Mouse (Mus musculus): Measurements from ENCODE around the gene Rpl23.

Rpl23 gene

DNA sequence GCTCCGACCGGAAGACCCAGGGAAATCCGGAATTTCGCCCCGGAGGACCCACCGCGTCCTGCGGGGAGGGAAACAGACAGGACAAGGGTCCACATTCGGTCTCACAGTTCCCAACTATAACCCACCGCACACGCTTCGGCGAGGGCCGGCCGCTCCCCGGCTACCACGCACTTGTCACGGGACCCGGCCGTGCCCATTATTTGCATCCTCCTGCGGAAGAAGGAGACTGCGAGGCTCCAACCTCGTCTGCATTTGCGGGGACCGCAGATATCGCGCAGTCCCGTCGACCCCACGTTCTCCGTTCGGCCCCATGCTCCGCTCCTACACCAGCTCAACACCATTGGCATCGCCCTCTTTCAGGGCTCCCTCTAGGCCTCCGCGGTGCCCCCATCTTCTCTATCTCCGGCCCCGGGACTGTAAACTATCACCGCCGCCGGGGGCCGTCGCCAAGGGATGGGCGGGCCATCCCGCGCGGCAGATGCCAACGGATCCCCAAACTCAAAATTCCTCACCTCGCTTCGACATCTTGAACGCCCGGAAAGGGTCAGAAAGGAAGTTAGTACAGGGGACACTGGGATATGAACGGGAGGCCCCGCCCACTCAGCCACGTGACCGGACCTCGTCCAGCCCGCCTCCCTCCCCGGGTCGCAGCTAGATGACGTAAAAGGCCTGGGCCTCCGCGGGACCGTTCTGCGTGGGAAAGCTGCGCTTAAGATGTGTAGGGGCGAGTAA is at the start of gene Rpl23:
Gene Rpl23, minus strand, starts transcription at position 606 of the 732 bp plus-strand sequence.
- in situ Hi-C loops (cut with MboI) = no loop called here

DNA sequence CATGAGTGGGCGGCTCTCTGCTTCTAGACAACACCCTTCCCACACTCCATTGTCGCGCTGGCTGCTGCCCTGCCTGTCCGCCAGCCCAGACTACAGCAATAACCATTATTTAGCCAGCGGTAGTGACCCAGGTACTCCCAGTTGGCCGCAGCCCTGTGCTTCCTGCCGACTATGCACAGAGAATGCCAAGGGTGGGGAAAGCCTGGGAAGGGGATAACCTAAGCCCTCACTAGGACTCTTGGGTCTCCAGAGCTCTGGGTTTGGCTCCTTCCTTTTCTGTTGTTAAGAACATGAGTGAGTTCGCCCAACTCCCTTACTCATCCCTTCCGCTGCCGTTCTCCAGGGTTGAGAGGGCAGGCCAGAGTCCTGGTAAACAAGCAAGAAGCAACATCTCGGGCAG is 49.8 kb upstream of the Rpl23 start:
- in situ Hi-C loops (cut with MboI) = no loop called here

DNA sequence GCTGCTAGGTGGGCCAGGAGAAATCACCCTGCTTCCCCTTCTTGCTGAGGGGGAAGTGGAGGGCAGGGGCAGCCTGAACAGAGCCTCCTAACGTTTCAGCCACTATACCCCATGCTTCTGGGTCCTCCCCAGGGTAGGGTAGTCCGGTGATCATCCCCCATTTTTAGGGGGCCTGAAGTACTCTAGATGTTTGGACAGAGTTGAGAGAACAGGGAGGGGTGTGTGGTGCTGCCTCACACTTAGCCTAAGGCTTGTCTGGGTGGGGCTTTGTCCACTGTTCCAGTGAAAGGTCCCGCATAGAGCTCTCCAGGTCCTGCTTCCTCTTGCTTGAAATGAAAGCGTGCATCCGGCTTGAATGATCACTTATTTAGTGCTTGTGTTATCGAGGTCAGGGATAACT is 48.3 kb upstream of the Rpl23 start:
- in situ Hi-C loops (cut with MboI) = no loop called here

DNA sequence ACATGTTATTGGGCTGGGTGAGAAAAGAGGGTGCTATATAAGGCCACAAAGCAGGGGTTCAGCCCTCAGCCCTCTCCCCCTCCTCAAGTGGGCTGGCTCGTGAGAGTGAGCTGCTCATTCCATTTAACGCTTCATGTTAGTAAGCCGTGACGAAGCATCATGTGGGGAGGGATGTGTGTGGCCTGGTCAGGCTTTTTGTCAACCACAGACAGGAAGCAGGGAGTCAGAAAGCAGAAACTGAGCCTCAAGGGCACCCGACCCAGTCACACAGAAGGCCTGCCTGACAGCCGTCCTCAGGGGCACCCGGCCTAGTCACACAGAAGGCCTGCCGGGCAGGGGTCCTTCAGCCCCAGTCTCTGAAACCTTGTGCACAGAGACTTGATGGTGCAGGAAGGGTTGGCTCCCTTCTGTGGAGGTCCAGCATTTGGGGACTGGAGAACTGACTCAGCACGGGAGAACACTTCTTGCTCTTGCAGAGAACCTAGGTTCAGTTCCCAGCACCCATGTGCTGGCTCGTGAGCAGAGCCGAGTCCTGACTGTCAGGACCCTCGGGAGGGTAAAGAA is 47.8 kb upstream of the Rpl23 start:
- in situ Hi-C loops (cut with MboI) = no loop called here

DNA sequence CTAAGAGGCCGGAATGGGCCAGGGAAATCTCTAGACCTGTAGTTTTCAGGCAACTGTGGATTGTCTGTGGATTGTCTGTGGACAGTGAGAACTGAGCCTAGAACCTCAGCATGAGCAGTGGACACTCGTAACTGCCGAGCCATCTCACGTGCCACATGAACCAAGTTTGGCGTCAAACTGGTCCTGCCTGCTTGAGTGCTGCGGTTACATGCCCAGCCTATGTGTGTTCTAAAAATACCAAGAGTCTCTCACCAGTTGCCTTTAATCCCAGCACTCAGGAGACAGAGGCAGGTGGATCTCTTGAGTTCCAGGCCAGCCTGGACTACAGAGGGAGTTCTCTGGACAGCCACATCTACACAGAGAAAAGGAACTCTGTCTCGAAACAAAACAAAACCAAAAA is 47.1 kb upstream of the Rpl23 start:
- in situ Hi-C loops (cut with MboI) = no loop called here

DNA sequence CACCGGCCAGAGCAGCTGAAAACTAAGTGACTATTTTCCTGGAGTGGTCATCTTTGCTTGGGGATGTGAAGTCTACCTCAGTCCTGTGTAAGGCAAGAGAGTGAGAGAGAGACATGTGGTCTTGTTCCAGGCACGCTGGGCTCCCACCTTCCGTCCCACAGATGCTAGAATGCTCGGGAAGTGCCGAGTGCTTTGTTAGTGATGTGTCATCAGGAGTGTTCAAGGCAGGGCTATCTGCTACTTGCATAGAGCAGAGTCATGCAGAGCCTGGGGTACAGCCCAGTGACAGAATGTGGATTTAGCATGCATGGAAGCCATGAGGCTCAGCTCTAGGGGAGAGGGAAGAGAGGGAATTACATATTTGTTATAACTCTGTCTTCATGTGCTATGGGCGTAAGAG is 45.4 kb upstream of the Rpl23 start:
- in situ Hi-C loops (cut with MboI) = no loop called here

DNA sequence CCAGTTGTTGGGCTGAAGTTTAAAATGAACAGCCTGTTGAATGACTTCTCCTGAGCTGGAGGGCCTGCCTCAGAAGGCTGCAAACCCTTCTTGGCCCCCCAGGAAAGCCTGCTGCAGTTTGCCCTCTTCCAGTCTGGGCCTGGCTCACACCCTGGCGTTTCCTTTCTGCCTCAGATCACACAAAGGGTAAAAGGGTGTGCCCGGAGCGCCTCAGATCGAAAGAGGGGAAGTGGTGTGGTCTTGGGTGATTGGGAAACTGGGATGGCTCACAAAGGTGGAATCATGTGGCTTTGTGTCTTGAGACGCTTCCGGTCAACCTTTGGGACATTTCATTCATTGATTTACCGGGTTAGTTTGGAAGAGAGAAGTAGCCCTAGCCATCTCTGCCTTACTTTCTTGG is 44.2 kb upstream of the Rpl23 start:
- in situ Hi-C loops (cut with MboI) = no loop called here

DNA sequence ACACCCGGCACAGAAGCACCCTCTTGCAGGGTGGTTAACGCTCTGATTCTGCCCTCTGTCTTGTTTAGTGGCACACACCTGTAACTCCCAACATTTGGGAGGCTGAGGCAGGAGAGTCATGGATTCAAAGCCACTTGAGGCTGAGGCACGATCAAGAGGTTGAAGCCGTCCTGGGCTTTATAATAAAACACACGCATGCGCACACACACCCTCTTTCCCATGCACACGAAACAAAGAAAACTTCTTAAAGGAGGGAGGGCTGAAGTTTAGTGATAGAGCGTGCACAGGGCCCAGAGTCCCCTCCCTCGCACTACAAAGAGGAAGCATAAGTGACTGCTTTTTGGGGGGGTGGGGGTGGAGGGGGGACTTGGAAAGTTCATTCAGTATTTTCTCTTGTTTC is 43.7 kb upstream of the Rpl23 start:
- in situ Hi-C loops (cut with MboI) = no loop called here

DNA sequence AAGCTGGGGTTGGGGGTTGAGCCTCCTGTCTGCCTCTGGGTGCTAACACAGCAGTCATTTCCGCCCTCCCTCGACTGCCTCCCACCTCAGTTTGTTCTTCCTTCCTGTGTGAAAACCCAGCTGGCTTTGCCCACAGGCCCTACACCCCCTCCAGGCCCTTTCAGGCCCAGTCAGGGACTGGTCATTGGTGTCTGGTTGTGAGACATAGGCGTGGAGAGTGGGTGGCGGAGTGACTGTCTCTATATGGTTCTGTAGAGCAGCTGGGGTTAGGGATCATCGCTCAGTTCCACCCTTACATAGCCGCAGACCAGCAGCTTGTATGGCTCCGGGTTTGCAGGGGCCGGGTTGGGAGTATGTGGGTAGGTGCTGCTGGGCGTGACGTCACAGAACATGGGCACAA is 43.1 kb upstream of the Rpl23 start:
- in situ Hi-C loops (cut with MboI) = no loop called here

DNA sequence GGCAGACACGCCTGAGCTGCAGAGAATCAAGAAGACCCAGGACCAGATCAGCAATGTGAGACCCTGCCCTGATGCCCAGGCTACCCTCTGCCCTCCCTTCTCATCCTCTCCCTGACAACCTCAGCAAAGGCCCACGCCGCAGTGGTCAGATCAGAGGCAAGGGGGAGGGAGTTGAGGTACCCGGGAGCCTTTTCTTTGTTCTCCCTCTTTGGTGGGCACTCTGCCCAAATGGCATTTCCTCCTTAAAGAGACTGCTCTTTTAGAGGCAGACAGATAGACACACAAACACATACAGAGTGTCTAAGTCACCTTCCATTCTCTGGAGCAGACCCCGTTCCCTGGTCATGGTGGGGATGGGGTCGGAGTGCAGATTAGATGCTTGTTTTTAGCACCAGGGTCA is 42.7 kb upstream of the Rpl23 start:
- in situ Hi-C loops (cut with MboI) = no loop called here

DNA sequence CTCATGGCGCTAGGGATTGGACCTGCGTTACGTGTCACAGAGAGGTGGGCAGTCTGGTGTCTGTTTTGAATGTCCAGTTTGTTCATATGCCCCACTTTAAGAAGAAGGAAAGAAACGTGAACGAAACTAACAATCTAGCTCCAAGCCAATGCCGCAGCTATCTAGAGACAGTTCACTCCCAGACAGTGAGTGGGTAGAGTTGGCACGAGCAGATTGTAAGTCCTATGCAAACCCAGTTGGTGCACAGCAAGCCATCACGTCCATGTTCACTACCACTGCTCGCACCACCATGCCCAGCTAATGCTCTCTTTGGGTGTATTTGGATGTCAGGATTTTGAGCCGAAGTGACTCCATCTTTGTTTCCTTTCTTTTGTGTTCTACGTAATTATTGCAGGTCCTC is 41.9 kb upstream of the Rpl23 start:
- in situ Hi-C loops (cut with MboI) = no loop called here

DNA sequence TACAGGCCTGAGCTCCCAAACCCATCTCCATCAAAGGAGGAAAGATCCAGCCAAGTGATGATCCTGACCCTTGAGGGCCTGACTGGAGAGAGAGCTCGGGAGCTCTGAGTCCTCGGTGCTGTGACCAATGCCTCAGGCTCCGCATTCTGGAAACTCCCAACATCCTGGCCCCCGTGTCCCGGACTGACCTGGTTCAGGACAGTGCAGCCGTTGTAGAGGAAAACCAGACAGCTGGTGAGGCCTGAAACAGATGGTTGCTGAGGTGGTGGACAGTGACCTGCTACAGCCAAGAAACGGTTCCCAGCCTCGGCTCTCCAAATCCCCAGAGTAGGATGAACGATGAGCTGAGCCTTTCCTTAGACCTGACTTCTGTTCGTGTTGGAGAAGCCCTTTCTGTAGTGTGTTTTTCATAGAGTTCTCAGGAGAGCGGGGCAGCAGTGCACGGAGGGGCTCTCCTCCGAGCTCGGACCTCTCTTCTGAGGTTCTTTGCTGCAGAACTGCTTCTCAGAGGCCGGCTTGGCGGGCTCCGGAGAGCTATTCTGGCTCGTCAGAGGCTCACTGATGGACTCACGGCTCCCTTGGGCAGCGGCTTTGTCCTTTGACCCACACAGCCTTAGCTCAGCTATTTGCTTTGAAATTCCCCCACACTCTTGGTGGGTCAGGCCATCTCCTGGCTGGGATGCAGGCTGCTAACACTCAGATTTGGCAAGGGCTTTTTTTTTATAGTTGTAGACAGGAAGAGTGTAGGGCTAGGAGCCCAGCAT is 40.8 kb upstream of the Rpl23 start:
- in situ Hi-C loops (cut with MboI) = no loop called here

DNA sequence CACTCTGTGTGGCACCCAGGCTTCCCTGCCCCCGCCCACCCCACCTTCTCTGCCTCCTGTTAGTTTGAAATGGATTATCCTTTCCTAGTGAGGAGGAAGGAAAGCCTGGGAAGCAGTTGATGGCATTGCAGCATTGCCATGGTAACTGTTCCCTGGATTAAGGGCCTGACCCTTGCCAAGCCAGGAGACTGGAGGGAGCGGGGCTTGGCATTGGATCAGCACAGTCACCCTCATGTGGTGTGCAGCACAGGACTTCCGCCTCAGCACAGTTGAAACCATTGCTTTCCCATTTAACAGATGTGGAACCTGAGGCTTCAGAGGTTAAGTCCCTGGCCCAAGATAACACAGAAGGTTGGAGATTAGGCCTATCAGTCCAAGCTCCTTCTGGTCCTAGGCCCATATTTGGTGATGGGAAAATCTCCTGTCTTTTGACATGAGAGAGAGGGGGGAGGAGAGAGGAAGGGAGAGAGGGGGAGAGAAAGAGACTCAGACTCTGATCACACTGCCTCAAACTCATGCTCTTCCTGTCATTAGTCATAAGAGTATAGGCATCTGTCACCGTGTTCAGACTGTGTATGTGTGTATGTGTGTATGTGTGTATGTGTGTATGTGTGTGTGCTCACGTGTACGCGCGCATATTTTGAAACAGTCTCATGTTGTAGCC is 39.3 kb upstream of the Rpl23 start:
- in situ Hi-C loops (cut with MboI) = no loop called here

DNA sequence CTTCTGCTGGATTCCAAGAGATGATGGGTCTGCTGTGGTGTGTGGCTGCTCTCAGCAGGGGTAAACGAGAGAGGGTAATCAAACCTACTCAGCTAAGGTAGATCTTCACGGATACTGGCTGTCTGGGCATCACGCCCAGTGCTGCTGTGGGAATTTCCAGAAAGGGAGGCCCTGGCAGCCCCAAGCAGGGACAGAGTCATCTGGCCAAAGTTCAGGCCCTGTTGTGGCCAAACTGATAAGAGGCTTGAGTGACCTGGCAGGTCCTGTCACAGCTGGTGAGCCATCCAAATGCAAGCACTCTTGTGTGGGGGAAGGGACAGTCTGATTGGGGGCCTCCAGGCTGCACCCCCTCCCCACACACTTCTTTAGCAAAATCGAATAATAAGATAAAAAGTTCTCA is 38.6 kb upstream of the Rpl23 start:
- in situ Hi-C loops (cut with MboI) = no loop called here

DNA sequence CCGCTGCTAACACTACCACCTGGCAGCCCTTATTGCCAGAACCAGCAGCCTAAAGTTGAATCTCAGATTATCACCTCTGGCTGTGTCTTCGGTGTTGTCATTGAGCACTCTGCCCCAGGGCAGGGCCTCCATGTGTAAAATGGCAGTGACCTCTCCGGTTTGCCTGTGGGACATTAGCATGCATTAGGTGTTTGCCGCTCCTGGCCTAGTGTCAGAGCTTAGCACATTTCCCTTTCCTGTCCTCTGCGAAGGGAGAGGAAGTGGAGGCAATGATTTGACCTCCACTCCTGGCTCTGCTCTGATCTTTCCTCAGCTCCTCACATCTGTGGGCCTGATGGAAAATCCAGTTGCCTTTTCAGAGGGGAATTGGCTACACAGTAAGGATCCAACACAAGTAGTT is 37.7 kb upstream of the Rpl23 start:
- in situ Hi-C loops (cut with MboI) = no loop called here

DNA sequence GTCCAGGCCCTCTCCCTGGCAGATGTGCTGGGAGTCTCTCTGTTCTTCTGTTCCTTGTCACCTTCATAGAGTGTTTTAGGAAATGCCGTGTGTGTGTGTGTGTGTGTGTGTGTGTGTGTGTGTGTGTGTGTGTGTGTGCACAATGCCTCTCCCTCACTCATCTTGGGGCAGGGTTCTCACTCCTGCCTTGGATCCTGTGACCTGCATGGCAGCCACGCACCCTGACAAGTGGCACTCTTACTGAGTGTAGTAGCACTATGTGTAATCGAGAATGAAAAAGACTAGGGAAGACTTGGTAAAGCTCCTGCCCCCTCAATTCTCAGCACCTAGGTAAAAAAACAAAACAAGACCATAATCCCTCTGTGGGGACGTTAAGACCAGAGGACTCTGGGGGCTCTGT is 36.9 kb upstream of the Rpl23 start:
- in situ Hi-C loops (cut with MboI) = no loop called here

DNA sequence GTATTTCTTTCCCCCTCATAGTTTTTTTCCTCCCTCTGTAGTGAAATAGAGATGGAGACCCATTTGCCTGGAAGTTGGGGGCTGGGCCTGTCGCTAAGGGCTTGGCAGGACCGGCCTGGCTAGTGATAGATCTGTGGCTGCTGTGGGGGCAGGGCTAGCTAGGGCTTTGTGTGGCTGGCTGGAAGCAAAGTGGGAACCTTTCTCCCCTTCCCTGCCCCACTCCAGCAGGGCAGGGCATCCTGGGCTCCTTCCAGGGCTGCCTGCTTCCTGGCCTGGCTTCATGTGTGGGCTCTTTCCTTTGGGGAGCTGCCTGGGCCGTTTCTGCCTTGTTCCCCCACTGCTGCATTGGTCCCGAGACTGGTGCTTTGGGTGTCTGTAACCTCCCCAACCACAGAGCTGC is 36.3 kb upstream of the Rpl23 start:
- in situ Hi-C loops (cut with MboI) = no loop called here

DNA sequence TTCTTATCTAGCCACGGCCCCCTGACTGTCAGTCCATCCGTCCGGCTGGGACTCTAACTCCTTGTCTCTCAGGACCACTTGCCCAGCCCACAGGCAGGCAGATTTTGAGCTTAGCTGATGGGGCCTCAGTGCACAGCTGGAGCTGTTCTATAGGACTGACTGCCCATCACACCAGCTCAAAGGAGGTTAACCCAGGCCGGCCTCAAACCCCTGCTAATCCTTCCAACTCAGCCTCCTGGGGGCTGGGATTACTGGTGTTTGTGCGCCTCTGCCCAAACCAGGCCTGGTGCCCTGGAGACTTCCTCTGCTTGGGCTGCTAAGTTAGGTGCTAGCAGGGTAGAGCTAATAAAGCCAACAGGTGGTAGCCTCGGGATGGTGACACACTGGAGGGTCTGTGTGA is 35.8 kb upstream of the Rpl23 start:
- in situ Hi-C loops (cut with MboI) = no loop called here

DNA sequence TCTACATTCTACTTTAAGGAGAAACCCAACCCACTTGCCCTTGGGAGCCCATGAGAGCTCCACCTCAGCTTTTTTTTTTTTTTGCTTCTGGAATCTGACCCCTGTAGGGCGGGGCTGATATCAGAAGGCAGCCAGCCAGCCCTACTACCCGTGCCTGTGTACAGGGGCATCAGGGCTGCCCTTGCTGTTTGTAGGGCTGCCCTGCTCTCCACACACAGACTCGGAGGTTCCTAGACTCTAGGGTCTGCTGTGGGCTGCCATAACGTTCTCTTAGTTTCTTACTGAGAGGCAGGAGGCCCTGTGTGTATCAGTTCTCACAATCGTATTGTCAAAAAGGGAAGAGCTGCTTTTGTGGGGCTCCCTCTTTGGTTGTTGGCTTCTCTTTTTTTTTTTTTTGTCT is 35.1 kb upstream of the Rpl23 start:
- in situ Hi-C loops (cut with MboI) = no loop called here

DNA sequence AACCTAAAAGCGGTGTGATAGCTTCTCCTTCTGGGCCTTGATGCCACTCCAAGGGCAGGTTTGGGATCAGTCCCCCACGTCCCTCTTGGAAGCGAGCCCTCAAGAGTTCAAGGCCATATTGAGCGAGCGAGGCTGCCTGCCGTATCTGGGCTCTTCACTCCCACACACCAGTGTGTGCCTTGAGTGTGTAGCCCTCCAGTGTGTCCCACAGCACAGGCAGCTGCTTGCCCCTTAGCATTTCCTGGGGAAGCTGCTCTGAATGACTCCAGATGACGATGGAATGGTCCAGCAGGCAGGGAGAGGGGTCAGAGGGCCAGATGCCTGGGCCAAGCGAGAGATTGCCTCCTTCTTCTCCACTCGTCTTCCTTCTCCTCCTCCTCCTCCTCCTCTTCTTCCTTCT is 34.7 kb upstream of the Rpl23 start:
- in situ Hi-C loops (cut with MboI) = no loop called here

DNA sequence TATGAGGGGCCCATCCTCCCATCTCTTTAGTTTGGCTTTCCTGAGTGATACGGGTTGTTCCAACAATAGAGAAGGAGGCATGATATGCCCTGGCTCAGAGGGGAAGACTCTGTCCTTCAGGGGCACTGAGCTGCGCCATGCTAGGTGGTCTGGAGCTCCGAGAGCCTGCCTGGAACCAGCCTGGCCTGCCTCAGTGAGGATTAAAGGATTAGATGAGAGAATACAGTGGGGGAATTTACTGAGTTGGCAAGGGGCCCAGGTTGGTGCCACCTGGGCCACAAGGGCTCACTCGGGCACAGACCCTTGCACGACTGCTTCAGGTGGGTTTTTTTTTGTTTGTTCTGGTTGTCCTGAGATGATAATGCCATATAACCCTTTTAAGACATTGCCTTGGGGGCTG is 33.9 kb upstream of the Rpl23 start:
- in situ Hi-C loops (cut with MboI) = no loop called here

DNA sequence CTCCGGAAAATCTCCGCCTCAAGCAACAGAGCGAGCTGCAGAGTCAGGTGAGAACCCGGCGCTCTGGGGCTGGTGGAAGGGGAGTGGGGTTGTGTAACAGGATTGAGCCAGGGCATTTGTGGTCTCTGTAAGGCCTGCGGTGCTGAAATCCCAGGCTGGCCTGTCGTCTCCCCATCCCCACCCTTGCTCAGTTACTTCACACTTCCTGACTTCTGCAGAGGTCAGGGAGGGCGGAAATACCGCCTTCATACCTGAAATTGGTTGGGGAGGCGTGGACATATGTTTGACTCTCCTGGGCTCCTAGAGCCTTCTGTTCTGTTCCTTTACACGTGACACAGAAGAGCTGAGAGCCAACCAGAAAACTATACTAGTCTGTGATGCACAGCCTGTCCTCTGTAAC is 33.5 kb upstream of the Rpl23 start:
- in situ Hi-C loops (cut with MboI) = no loop called here
